Mouse (Mus musculus): ENCODE results near the gene Gm26965.
"Not testable (repeated sequence)": the region's sequence is repeated elsewhere in the genome, so short reads cannot be mapped to it uniquely, and the experiment has no call there.

Gm26965 gene

DNA sequence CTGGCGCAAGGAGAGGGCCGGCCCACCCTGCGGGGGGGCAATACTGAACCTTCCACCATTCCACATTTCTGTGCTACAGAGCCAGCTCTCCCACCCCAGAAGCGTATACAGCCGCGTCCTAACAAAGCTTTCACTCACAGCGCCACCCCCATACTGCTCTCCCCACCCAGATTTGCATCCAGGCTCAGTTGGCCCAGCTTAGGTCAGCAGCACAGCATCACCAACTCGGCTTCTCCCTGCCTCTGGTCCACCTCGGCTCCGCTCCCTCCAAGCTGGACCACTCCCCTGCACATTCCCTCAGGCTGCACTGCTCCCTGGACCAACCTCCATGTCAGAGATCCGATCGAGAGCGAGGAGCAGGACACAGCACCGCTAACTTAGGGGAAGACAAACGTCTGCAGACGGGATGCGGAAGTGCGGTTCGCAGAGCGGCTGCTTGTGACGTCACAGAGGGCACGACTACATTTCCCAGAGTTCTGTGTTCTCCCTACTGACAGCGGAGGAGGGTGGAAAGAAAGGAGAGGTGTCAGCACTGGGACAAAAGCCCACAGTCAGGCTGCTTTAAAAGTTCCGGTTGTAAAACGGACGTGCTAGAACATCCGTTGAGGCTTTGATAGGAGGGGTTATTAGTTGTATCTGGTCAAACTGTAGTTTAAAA lies at the start of gene Gm26965, which contains the start of gene Zfp87:
Gene Gm26965, minus strand, starts transcription at position 399 of the 658 bp plus-strand sequence.
Gene Zfp87, minus strand, starts transcription at position 425 of the 658 bp plus-strand sequence.
- in situ Hi-C loops (cut with MboI, MseI), result no loop called here

DNA sequence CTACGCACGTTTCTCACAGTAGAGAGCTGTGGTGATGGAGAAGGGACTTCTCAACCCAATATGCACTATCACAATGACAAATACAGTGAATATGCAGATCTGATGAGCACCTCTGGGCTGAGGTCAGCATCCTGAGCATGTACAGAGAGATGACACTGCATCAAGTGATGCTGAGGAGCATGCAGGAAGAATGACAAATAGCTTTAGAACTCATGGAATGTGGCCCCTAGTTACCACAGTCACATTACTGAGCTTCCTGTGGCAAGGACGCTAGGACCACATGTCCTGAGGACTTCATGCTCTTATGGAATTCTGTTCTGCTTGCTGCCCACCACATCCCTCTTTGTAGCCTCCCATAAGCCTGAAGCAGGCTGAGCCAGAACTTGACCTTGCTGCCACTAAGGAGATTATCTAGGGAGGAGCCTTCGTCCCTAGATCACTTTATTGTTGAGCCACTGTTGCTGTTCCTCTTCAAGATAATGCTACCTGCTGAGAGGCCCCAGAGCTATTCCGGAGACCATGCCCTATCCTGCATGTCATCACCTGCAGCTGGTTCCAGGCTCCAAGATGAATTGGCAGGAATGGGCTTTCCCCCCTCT lies 46.7 kb upstream of the Gm26965 start:
- in situ Hi-C loops (cut with MboI, MseI), result no loop called here

DNA sequence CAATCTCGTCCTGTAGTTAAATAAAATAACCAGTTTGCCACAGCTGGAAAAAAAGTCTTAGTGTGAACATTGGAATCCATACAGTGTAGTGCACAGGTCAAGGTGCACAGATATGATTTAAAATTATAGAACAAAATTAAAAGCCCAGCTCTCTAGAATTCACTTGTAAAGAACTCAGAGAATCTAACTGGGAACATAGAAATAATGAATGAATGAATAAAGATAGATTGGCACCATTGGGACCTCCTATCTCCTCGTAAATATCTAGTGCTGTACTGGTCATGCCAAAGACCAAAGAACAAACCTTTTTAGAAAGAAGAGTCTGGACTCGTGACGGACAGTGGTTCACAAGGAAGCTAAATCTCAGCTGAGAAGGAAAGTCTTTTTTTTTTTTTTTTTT lies 27.8 kb upstream of the Gm26965 start, which contains the start of gene Zfp748:
Gene Zfp748, minus strand, starts transcription at position 101 of the 400 bp plus-strand sequence.
- in situ Hi-C loops (cut with MboI, MseI), result no loop called here

DNA sequence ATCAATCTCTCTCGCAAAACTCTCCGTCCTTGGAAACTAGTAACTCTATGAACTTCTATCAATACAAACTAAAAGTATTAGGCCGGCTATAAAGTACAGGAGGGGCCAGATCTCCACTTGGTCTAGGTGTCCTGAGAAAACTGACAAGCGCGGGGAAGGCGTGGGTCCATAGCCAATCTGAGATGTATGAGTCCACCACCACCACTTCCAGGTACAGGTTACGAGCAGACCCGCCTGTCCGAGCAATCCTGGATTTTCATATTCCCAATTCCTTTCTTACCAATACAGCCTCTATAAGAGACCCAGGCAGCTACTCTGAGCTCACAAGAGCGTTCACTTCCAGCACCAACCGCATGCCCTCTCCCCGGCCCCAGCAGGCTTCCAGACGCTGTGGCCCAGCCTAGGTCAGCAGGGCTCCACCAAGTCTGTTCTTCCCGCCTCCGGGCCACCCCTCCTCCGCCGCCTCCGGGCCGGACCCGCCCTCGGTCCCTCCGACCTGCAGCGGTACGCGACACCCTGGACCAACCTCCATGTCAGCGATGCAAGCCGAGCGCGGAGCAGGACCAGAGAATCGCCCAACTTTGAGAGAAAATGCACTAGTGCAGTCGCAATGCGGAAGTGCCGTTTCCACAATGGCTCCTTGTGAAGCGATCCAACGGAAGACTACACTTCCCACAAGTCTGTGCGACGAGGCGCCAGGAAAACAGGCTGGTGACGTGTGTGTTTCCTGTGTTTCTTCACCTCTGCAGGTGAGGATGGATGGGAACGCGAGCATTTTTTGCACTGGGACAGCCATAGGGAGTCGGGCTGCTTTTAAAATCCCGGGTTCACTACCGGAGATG lies 26.8 kb upstream of the Gm26965 start:
- in situ Hi-C loops (cut with MboI, MseI), result no loop called here

- in situ Hi-C loops (cut with MboI, MseI), result no loop called here
These were observed 20.0 kb upstream of the Gm26965 start for GRCm38 (mm10) chr13:67545941-67546340.

DNA sequence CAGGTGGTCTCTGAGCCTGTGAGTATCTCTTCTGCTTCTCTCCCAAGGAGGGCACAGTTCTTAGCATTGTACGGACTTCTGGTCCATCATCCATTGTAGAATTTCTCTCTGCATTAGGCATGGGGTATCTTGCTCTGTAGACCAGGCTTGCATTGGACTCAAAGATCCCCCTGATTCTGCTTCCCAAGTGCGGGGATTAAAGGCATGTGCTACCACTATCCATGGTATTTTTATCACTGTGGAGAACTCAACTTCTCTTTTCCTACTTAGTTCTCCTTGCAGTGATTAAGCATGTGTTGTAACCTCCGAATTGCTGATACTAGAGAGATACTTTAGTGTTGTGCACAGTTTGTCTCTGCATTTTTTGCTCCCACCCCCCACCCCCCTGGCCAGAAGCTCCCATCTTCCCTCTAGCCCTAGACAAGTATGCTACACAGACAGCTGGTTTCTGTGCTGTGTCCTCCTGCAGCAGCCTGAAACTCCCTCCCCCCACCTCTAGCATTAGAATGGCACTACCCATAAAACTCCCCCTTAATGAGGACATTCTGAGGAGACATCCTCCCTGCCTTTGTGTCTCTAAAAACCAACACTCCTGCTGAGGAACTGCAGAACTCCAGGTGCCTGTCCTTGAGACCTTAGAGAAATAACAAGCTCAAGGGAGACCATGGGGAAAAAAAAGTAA lies 1.2 kb upstream of the Gm26965 start:
- in situ Hi-C loops (cut with MboI, MseI), result no loop called here

- in situ Hi-C loops (cut with MboI, MseI), result no loop called here
These were observed 25.0 kb downstream of the Gm26965 start for GRCm38 (mm10) chr13:67500908-67501307.

DNA sequence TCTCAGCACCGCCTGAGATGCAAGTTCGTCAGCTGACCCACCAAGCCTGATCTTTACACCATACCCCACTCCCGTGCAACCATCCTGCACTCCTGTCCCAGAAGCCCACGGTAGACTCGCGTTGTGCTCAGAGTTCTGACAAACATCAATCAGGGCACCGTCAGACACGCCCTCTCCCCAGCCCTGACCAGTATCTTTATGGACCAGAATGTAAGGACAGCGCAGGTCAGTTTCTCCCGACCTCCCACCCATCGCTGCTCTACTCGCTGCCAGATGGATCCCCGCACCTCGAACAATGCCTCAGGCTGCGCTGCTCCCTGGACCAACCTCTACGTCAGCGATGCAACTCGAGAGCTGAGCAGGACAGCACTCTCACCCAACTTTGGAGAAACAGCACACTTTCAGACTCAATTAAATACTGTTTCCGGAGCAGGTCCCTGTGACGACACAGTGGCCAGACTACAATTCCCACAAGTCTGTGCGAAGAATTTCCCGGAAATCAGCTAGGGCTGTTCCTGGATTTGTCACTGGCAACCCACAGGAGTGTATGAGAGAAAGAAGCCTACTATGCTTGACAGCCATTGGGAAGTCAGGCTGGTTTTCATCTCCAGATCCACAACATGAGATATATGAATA lies 25.7 kb downstream of the Gm26965 start, which contains the start of gene Zfp58:
Gene Zfp58, minus strand, starts transcription at position 472 of the 636 bp plus-strand sequence.
- in situ Hi-C loops (cut with MboI, MseI), result no loop called here

GRCm38 (mm10) chr13:67495631-67496030 lies 30.3 kb downstream of the Gm26965 start:
- in situ Hi-C loops (cut with MboI, MseI), result no loop called here

GRCm38 (mm10) chr13:67484424-67484811 lies 41.5 kb downstream of the Gm26965 start:
- in situ Hi-C loops (cut with MboI, MseI), result no loop called here

DNA sequence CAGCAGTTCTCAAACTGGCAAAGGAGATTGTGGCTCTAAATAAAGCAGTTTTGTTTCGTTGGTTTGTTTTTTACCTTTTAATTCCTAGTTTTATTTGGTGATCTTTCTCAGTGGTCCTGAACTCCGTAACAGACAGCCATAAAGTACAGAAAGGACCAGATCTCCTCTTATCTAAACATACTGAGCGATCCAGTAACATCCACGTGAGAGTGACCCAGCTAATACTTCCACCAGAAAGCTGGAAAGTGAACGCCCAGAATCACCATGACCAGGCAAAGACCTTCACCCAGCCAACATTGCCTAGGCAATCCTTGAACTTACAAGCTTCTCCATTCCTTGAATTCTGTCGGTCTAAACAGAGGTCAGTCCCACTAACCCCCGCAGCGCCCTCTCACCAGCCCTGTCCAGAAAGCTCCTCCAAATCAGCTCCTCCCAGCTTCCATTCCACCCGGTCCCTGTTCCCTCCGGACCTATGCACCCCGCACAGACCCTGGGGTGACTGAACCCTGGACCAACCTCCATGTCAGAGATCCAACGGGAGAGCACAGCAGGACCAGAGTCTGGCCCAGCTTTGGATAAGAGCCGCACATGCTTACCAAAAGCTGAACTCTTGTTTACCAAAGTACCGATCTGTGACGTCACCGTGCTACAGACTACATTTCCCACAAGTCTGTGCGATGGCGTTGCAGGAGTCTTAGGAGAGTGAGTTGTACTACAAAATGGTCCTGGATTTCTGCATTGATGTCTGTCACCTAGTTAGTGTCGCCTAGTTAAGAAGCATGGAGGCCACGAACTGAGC lies 42.1 kb downstream of the Gm26965 start, which contains the start of gene Zfp874b:
Gene Zfp874b, minus strand, starts transcription at position 634 of the 799 bp plus-strand sequence.
- in situ Hi-C loops (cut with MboI, MseI), result no loop called here

DNA sequence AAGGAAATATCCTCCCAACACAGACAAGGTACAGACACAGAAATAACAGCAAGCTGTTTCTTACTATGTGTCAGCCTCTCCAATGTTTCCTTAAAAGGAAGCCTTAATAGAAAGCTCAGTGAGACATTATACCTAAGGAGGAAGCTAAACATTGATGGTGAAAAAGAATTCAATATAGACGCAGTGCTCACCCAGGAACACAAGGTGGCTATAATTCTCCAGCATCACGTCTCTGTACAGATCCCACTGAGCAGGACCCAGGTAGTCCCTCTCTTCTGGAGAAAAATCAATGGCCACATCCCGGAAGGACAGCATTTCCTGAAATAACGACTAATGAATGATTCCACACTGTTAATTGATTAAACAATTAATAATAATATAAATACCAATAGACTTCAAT lies 44.4 kb downstream of the Gm26965 start:
- in situ Hi-C loops (cut with MboI, MseI), result no loop called here

DNA sequence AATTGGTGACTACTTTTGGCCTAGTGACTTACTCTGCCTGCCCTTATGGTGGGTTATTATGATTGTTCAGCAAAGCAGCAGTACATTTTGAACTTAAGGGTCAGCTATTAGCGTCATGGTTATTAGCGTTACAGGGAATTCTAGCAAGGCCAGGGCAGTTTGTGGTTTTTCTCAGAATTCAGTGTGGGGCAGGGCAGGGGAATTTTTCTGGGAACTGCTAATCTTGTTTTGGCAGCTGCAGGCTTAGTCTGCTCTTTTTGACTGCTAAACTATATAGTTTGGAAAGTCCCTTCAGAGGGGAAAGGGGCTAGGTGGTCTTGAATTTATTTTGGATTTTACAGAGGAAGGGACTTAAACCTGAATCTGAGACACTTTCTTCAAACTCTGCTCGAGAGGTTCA lies 56.7 kb downstream of the Gm26965 start:
- in situ Hi-C loops (cut with MboI, MseI), result no loop called here

DNA sequence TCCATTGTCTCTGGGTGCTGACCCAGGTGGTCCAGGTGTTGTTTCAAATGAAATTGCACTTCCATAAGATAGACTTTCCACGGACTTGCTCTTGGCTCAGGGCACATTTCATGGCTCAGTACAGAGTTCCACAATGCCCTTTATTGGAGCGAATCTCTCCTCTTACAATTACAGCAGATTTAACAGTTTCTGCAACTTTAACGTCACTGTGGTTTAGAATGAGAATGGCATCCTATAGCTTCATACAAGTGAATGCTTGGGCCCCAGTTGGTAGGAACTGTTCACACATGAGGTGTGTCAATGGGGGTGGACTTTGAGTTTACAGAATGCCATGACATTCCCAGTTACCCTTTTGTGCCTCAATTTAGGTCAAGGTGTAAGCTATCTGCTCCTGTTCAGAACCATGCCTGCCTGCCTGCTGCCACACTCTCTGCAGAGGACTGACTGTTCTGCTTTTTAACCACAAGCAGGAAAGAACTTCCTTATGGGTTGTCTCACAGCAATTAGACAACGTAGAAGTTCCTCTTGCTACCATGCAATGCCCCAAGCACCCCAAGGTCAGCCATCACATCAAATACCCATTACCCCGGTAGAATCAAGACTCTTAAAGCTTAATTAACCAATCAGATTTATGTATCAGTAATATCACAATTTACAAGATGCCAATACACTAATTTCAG lies 62.3 kb downstream of the Gm26965 start:
- in situ Hi-C loops (cut with MboI, MseI), result not testable (repeated sequence)

- in situ Hi-C loops (cut with MboI, MseI), result no loop called here
These were observed 74.0 kb downstream of the Gm26965 start for GRCm38 (mm10) chr13:67452021-67452309.

DNA sequence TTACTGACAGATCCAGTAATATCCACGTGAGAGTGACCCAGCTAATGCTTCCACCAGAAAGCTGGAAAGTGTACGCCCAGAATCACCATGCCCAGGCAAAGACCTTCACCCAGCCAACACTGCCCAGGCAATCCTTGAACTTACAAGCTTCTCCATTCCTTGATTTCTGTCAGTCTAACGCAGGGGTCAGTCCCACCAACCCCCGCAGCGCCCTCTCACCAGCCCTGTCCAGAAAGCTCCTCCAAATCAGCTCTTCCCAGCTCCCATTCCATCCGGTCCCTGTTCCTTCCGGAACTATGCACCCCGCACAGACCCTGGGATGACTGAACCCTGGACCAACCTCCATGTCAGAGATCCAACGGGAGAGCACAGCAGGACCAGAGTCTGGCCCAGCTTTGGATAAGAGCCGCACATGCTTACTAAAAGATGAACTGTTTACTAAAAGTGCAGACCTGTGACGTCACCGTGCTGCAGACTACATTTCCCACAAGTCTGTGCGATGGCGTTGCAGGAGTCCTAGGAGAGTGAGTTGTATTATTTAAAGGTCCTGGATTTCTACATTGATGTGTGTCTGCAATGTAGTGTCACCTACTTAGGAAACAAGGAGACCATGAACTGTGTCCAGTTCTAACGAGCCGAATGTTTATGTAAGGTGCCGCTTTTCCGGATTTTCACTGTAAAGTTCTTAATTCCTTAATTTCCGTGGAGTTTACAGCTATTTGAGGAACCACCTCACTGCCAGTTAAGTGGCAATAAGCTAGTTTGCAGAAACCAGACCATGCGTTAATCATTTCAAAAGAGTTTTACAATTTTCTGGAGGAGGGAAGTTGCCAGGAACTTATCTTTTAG lies 74.6 kb downstream of the Gm26965 start, which contains the start of gene Zfp874a:
Gene Zfp874a, minus strand, starts transcription at position 453 of the 849 bp plus-strand sequence.
- in situ Hi-C loops (cut with MboI, MseI), result no loop called here
